Mouse (Mus musculus) liver, embryonic 14.5 days (tissue): ENCODE measurements around the gene Lrrc1. TPM values are rescaled to one million over a fixed set of nuclear protein-coding genes. Genes with fewer than 3 reads are reported as not detected.

Source experiments
- ATAC-seq: fragments of 200-750 bp; cut with Nextera tagmentation; 2 replicates; pipeline ENCODE4 v1.8.0; 2017; ENCODE audit warnings: moderate number of reproducible peaks, mild to moderate bottlenecking, moderate library complexity; ENCODE audit not compliant: insufficient read depth
- DNase-seq, 3 experiments: peaks; one replicate each; pipeline ENCODE4 v3.0.0-alpha.2; 2012 to 2013; ENCODE audit warnings: low read depth in 3 of 3, low spot score in 3 of 3
- H3K27ac ChIP-seq: fragments of 300-500 bp; sonication (generic); 2 replicates; pipeline ENCODE4 v1.5.1; 2014; ENCODE audit warnings: moderate library complexity, mild to moderate bottlenecking, control low read depth, inconsistent platforms
- H3K27me3 ChIP-seq: fragments of 300-500 bp; sonication (generic); 2 replicates; pipeline ENCODE4 v1.6.1; 2014; ENCODE audit warnings: mild to moderate bottlenecking, low read length, moderate library complexity; ENCODE audit not compliant: control insufficient read depth, insufficient read depth
- H3K36me3 ChIP-seq: fragments of 300-500 bp; sonication (generic); replicated peaks from 2 replicates; pipeline ENCODE4 v1.6.1; 2014; ENCODE audit warnings: low read depth; ENCODE audit not compliant: control insufficient read depth, insufficient read depth
- H3K4me1 ChIP-seq, 2 experiments: fragments of 200-500 bp in 1 of 2; fragments of 300-500 bp in 1 of 2; sonication (generic) in 1 of 2; replicated peaks; 2 replicates each; pipeline ENCODE4 v1.6.1; 2012 to 2014; ENCODE audit warnings: antibody characterized with exemption in 1 of 2, inconsistent platforms in 1 of 2, low read length in 1 of 2; ENCODE audit not compliant: control insufficient read depth in 2 of 2, insufficient read depth in 2 of 2
- H3K4me2 ChIP-seq: fragments of 300-500 bp; sonication (generic); 2 replicates; pipeline ENCODE4 v1.6.1; 2014; ENCODE audit warnings: low read depth, mild to moderate bottlenecking, control low read depth, moderate library complexity
- H3K4me3 ChIP-seq, 2 experiments: fragments of 200-500 bp in 1 of 2; fragments of 300-500 bp in 1 of 2; sonication (generic) in 1 of 2; 2 replicates each; pipeline ENCODE4 v1.5.1; 2012 to 2014; ENCODE audit warnings: low read depth in 2 of 2, low read length in 2 of 2, mild to moderate bottlenecking in 2 of 2, control low read depth in 1 of 2, inconsistent platforms in 1 of 2, moderate library complexity in 1 of 2; ENCODE audit not compliant: insufficient read depth in 1 of 2
- H3K9ac ChIP-seq: fragments of 300-500 bp; sonication (generic); replicated peaks from 2 replicates; pipeline ENCODE4 v1.6.1; 2014; ENCODE audit warnings: mild to moderate bottlenecking, control low read depth, moderate library complexity
- H3K9me3 ChIP-seq: fragments of 300-500 bp; sonication (generic); 2 replicates; pipeline ENCODE4 v1.6.1; 2016; ENCODE audit warnings: low read length, mixed read lengths; ENCODE audit not compliant: control insufficient read depth
- CTCF ChIP-seq: IDR thresholded peaks from 2 replicates; pipeline ENCODE4 v1.5.1; 2016; ENCODE audit warnings: antibody characterized with exemption, low read depth, control low read depth
- EP300 ChIP-seq: IDR thresholded peaks from 2 replicates; pipeline ENCODE4 v1.6.1; 2016; ENCODE audit warnings: antibody characterized with exemption, low read depth
- WGBS: fragments of 180-500 bp; shearing (Covaris S2); extraction: QIAGEN DNeasy Blood & Tissue Kit; methylation state at CpG from one replicate; pipeline ENCODE4 v1.1.7; 2014; ENCODE audit not compliant: insufficient replicate concordance; 5-methylcytosine and 5-hydroxymethylcytosine counted together
- polyA plus RNA-seq, 2 experiments: library from polyadenylated mRNA; depleted of rRNA in 1 of 2; stranded (reverse) in 1 of 2; unstranded in 1 of 2; fragments of >200 nt; fragmentation: Nextera tagmentation in 1 of 2; extraction: Ambion mirVana in 1 of 2; gene quantifications; 2 replicates each; pipeline versions ENCODE4 v1.2.1 to v1.2.3; 2012 to 2014

The Lrrc1 gene
- polyA plus RNA-seq, 2 experiments: 3.1 to 3.2 TPM

GRCm38 (mm10) chr9:77513892-77514291, 30.8 kb downstream of the Lrrc1 start:
- Histone ChIP-seq H3K9ac (no peak overlapping the region), H3K4me1 (peaks cover 0 to 1% of the 10 kb centered on the region in 2 experiments; a peak in 2 of 4 replicates), H3K36me3 (no peaks in the 10 kb centered on the region), H3K27me3 (no peaks in the 10 kb centered on the region), H3K9me3 (no peaks in the 10 kb centered on the region), H3K4me3 (no peak overlapping the region), H3K4me2 (no peak overlapping the region), H3K27ac (no peak overlapping the region)
- DNase-seq (no peak), ATAC-seq (no peak)
- TF ChIP-seq EP300: no peak
- no peak for TF ChIP-seq CTCF
- WGBS: 66% methylated on average over 3 of the region's 3 CpGs

GRCm38 (mm10) chr9:77512220-77512619, 32.5 kb downstream of the Lrrc1 start:
- DNase-seq (no peak), ATAC-seq (no peak)
- no peak overlapping the region for H3K9ac ChIP-seq
- H3K9me3 ChIP-seq: no peaks in the 10 kb centered on the region
- TF ChIP-seq EP300 (no peak), CTCF (no peak)
- H3K27ac ChIP-seq: no peak overlapping the region
- no peaks in the 10 kb centered on the region for H3K36me3 ChIP-seq
- no peaks in the 10 kb centered on the region for H3K27me3 ChIP-seq
- H3K4me1 ChIP-seq: no peaks in the 10 kb centered on the region
- H3K4me3 ChIP-seq: no peak overlapping the region
- no peak overlapping the region for H3K4me2 ChIP-seq
- 63% methylated on average over 6 of the region's 6 CpGs for WGBS

- 63% methylated on average over 8 of the region's 8 CpGs for WGBS
- H3K4me1 ChIP-seq: no peaks in the 10 kb centered on the region
- no peaks in the 10 kb centered on the region for H3K9me3 ChIP-seq
- no peak overlapping the region for H3K27ac ChIP-seq
- no peaks in the 10 kb centered on the region for H3K27me3 ChIP-seq
- H3K9ac ChIP-seq: no peak overlapping the region
- TF ChIP-seq CTCF (no peak), EP300 (no peak)
- DNase-seq (no peak), ATAC-seq (no peak)
- H3K36me3 ChIP-seq: no peaks in the 10 kb centered on the region
- H3K4me2 ChIP-seq: no peak overlapping the region
- no peak overlapping the region for H3K4me3 ChIP-seq
Observed at GRCm38 (mm10) chr9:77510574-77510973, 34.1 kb downstream of the Lrrc1 start.

GRCm38 (mm10) chr9:77507743-77508394, 36.8 kb downstream of the Lrrc1 start:
- no peak overlapping the region for H3K9ac ChIP-seq
- DNase-seq (no peak), ATAC-seq (no peak)
- no peaks in the 10 kb centered on the region for H3K27me3 ChIP-seq
- no peaks in the 10 kb centered on the region for H3K36me3 ChIP-seq
- no peak overlapping the region for H3K4me3 ChIP-seq
- H3K9me3 ChIP-seq: no peaks in the 10 kb centered on the region
- TF ChIP-seq EP300 (no peak), CTCF (no peak)
- 51% methylated on average over 3 of the region's 3 CpGs for WGBS
- 0 out of 4 replicates have a peak, but pooled peaks cover 0 to 2% of the 10 kb centered on the region in 2 experiments for H3K4me1 ChIP-seq
- no peak overlapping the region for H3K27ac ChIP-seq
- no peak overlapping the region for H3K4me2 ChIP-seq

GRCm38 (mm10) chr9:77502548-77503438, 41.9 kb downstream of the Lrrc1 start:
- Histone ChIP-seq H3K27me3 (no peaks in the 10 kb centered on the region), H3K9ac (no peak overlapping the region), H3K27ac (no peak overlapping the region), H3K4me3 (no peak overlapping the region), H3K36me3 (no peaks in the 10 kb centered on the region), H3K4me1 (peaks cover 0 to 2% of the 10 kb centered on the region in 2 experiments; a peak in 1 of 4 replicates), H3K9me3 (no peaks in the 10 kb centered on the region), H3K4me2 (no peak overlapping the region)
- ATAC-seq (no peak), DNase-seq (no peak)
- TF ChIP-seq CTCF (no peak), EP300 (no peak)
- WGBS: 67% methylated on average over 14 of the region's 14 CpGs
